Mouse (Mus musculus) heart, embryonic 11.5 days (tissue): ENCODE measurements at regions not wholly inside any gene's neighbourhood (a gene's known extent, or its start where the extent isn't known, plus 50 kb on each side); places are given as distances from the start of the nearest gene placed in this dataset.

ENCODE experiments used
- ATAC-seq: fragments of 200-750 bp; cut with Nextera tagmentation; replicated peaks from 2 replicates; pipeline ENCODE4 v1.8.0; 2017; ENCODE audit warnings: moderate library complexity; ENCODE audit not compliant: insufficient number of reproducible peaks, low FRiP score, low TSS enrichment
- H3K27ac ChIP-seq: fragments of 300-500 bp; sonication (generic); 2 replicates; pipeline ENCODE4 v1.5.1; 2014; ENCODE audit warnings: mild to moderate bottlenecking, low read depth, low read length
- H3K27me3 ChIP-seq: fragments of 300-500 bp; sonication (generic); 2 replicates; pipeline ENCODE4 v1.6.1; 2014; ENCODE audit warnings: mild to moderate bottlenecking, low read length, mixed read lengths; ENCODE audit not compliant: control insufficient read depth, insufficient read depth
- H3K36me3 ChIP-seq: fragments of 300-500 bp; sonication (generic); 2 replicates; pipeline ENCODE4 v1.6.1; 2014; ENCODE audit warnings: mild to moderate bottlenecking, low read length, moderate library complexity, mixed read lengths; ENCODE audit not compliant: control insufficient read depth, insufficient read depth
- H3K4me1 ChIP-seq: fragments of 300-500 bp; sonication (generic); 2 replicates; pipeline ENCODE4 v1.6.1; 2014; ENCODE audit warnings: low read length; ENCODE audit not compliant: control insufficient read depth, insufficient read depth
- H3K4me2 ChIP-seq: fragments of 300-500 bp; sonication (generic); 2 replicates; pipeline ENCODE4 v1.6.1; 2014; ENCODE audit warnings: mild to moderate bottlenecking, moderate library complexity
- H3K4me3 ChIP-seq: fragments of 300-500 bp; sonication (generic); 2 replicates; pipeline ENCODE4 v1.5.1; 2014; ENCODE audit warnings: low read depth, low read length
- H3K9ac ChIP-seq: fragments of 300-500 bp; sonication (generic); 2 replicates; pipeline ENCODE4 v1.6.1; 2014; ENCODE audit warnings: mild to moderate bottlenecking, low read depth, low read length, moderate library complexity
- H3K9me3 ChIP-seq: fragments of 300-500 bp; sonication (generic); replicated peaks from 2 replicates; pipeline ENCODE4 v1.6.1; 2016; ENCODE audit warnings: low read length; ENCODE audit not compliant: control insufficient read depth
- WGBS: fragments of 180-500 bp; shearing (Covaris S2); extraction: QIAGEN DNeasy Blood & Tissue Kit; methylation state at CpG from one replicate; pipeline ENCODE4 v1.1.7; 2014; ENCODE audit not compliant: insufficient replicate concordance; 5-methylcytosine and 5-hydroxymethylcytosine counted together

DNA sequence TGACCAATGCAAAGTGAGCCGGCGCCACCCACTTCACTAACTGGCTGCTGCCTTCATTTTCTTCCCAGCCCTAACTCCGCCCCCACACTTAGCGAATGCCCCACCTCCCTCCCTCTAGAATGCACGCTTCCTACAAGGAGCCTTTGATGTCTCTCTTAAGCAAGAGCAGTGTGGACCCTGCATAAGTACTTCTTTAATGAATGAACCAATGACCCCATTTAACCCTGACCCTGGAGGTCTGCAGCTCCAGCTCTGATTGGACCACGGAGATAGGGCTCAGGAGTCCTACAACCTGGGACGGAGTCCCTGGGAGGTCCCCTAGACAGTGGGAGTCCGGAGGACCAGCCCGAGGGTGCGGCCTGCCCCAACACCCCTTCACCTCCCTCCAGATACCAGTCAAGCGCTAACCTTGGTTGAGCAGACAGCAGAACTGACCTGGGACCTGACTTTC is 189.7 kb downstream of the Tfap2c start:
- H3K4me2 ChIP-seq = no peak overlapping the region; the same call in 1 of the 2 replicates

DNA sequence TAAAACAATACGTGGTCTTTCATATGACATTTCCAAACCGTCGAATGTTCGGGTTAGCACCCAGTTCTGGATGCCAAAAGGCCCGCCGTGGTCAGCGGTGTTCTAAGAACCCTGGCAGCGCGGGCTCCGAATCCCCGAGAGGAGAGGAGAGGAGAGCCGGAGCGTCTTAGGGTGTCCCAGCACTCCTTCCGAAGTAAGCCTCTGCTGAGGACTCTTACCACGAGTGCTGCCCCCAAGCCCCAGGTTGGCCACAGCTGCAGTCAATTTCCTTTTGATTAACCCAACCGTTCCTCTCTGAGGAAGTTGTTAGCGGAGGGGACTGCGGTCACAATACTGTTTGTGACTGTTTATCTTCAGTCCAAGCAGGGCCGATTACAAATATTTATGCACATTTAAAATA is 190.1 kb downstream of the Tfap2c start:
- peaks cover 47% of the 10 kb centered on the region for H3K27me3 ChIP-seq
- WGBS = 11% methylated on average over 19 of the region's 19 CpGs
- ATAC-seq = no peak
- no peak overlapping the region for H3K4me2 ChIP-seq
- no peak overlapping the region for H3K27ac ChIP-seq
- H3K4me3 ChIP-seq = no peak overlapping the region
- H3K9me3 ChIP-seq = no peaks in the 10 kb centered on the region
- H3K4me1 ChIP-seq = no peaks in the 10 kb centered on the region
- H3K36me3 ChIP-seq = no peaks in the 10 kb centered on the region
- no peak overlapping the region for H3K9ac ChIP-seq

More for the DNA sequence above, 189.7 kb downstream of the Tfap2c start:
- H3K36me3 ChIP-seq = no peaks in the 10 kb centered on the region
- ATAC-seq = no peak
- WGBS = 6% methylated on average over 11 of the region's 11 CpGs
- H3K4me3 ChIP-seq = no peak overlapping the region
- H3K4me1 ChIP-seq = no peaks in the 10 kb centered on the region
- no peak overlapping the region for H3K9ac ChIP-seq
- peaks cover 50% of the 10 kb centered on the region for H3K27me3 ChIP-seq
- H3K9me3 ChIP-seq = no peaks in the 10 kb centered on the region
- no peak overlapping the region for H3K27ac ChIP-seq

DNA sequence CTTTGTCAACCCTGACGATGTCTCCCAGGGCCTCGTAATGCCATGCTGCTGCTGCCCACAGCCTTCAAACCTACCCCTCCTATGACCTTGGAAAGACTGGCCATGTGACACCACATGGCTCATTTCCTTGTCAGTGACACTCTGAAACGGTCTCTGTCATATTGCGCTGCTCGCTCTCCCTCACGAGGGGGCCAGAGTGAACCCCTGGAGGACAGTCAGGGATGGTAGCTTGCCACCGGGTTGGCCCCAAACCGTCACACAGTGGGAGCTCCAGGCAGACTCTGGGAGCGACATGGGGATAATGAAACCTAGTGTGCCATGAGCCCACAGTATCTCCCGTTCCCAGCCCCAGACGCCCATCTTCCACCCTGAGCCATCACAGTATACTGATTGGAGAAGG is 188.8 kb downstream of the Bmp7 start:
- Histone ChIP-seq H3K9ac (no peak overlapping the region), H3K27ac (no peak overlapping the region), H3K36me3 (no peaks in the 10 kb centered on the region), H3K4me1 (no peaks in the 10 kb centered on the region), H3K4me3 (no peak overlapping the region), H3K9me3 (no peaks in the 10 kb centered on the region), H3K4me2 (no peak overlapping the region), H3K27me3 (peaks cover 20% of the 10 kb centered on the region)
- 77% methylated on average over 11 of the region's 11 CpGs for WGBS
- ATAC-seq = no peak

DNA sequence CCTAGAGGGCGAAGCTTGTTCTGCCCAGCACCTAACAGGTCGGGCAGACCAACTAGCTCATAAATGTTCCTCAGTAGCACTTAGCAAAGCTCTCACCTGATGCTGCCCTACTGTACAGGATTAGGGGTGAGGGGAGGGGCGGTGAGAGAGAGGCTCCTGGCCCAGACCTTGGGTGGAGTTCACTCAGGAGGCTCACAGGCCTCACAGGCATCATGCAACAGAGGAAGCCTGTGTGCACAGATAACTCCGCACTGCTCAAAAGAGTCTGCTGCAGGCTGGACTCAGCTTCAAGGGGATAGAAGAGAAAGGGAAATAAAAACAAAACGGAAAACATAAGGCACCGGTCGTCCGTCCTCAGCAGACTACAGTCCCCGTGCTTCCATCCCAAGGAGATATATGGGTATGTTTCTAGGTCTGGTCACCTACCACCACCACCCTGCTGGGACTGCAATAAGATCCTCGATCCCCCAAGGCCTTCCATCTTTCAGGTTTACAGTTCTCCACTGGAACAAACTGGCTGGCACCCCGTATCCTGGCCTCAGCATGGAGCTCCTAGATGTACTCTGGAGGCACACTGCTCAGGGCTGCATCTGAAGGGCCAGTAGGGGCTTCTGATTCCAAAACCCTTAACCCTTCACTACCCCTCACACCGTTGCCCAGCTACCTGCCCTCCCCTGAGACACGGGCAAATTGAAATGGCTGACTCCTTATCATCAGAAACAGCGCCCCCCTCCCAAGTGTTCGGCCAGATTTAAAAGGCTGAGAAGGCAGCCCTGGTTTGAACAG is 184.2 kb downstream of the Bmp7 start:
- Histone ChIP-seq H3K4me1 (no peaks in the 10 kb centered on the region), H3K9me3 (no peaks in the 10 kb centered on the region), H3K4me3 (no peak overlapping the region), H3K27me3 (peaks cover 45% of the 10 kb centered on the region), H3K9ac (no peak overlapping the region), H3K36me3 (no peaks in the 10 kb centered on the region), H3K4me2 (no peak overlapping the region), H3K27ac (no peak overlapping the region)
- no peak for ATAC-seq
- 43% methylated on average over 15 of the region's 15 CpGs for WGBS

DNA sequence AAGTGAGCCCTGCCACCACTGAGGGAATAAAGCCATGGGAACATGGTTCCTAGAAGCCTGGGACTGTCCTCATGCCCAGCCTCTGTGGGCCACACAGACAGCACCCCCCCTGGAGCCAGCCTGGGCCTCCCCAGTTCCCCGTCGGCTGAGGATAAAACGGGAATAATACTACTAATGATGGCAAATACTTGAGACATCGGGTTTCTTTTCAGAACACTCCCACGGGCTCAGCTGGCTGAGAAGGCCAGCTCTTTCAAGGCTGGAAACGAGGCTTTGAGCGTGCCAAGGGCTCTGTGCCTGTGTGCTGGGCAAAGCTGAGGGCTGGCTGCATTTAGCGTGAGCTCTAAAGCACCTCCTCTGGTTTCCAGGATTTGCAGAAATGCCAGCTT is 183.7 kb downstream of the Bmp7 start:
- Histone ChIP-seq H3K27me3 (peaks cover 48% of the 10 kb centered on the region), H3K9me3 (no peaks in the 10 kb centered on the region)
- WGBS = 13% methylated on average over 8 of the region's 8 CpGs

DNA sequence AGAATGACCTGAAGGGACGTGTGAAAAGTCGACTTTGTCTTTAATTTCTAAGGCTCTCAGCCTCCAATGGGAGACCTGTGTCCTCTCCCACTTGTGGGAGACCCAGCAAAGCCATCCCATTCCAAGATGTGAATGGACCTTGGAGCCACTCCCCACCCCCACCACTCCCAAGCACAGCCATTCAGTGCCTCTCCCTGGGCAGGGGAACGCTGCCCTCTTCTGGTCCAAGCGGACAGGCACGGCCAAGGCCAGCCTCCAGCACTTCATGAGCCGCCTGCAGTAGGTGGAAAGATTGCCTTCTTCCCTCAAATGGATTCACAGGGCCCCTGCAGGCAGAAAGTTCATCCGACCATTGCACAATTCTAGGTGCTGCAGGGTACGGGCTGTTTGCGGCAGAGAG is 181.6 kb downstream of the Bmp7 start:
- H3K36me3 ChIP-seq = no peaks in the 10 kb centered on the region
- H3K4me3 ChIP-seq = no peak overlapping the region
- H3K9me3 ChIP-seq = no peaks in the 10 kb centered on the region
- no peak overlapping the region for H3K27ac ChIP-seq
- no peak overlapping the region for H3K9ac ChIP-seq
- 9% methylated on average over 9 of the region's 9 CpGs for WGBS
- ATAC-seq = no peak; the same call in 1 of the 2 replicates
- peaks cover 40% of the 10 kb centered on the region for H3K27me3 ChIP-seq
- no peak overlapping the region for H3K4me2 ChIP-seq
- no peaks in the 10 kb centered on the region for H3K4me1 ChIP-seq

More for the DNA sequence above, 183.7 kb downstream of the Bmp7 start:
- H3K4me1 ChIP-seq = no peaks in the 10 kb centered on the region
- no peak overlapping the region for H3K27ac ChIP-seq
- H3K4me2 ChIP-seq = no peak overlapping the region
- no peak overlapping the region for H3K4me3 ChIP-seq
- no peak for ATAC-seq
- no peaks in the 10 kb centered on the region for H3K36me3 ChIP-seq
- H3K9ac ChIP-seq = no peak overlapping the region

DNA sequence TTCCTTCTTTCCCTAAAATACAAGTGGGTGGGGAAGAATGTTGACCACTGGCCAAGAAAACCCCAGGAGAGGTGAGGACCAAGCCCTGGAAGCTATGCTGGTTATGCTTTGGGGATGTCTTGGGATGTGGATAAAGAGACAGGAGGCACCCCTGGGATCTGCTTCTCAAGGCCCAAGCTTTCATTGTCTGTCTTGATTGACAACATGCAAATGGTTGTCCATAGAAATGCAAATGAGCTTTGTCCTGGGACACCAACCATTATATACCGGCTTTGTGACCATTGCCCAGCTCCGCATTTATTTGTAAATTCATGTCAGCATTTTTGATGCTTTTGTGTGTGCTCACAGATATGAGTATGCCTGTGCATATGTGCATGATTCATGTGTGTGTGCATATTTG is 174.9 kb downstream of the Bmp7 start:
- peaks cover 6% of the 10 kb centered on the region for H3K27me3 ChIP-seq
- no peak overlapping the region for H3K4me3 ChIP-seq
- no peaks in the 10 kb centered on the region for H3K4me1 ChIP-seq
- 83% methylated on average over 2 of the region's 2 CpGs for WGBS
- H3K36me3 ChIP-seq = no peaks in the 10 kb centered on the region
- no peak overlapping the region for H3K4me2 ChIP-seq
- H3K9ac ChIP-seq = no peak overlapping the region
- no peak overlapping the region for H3K27ac ChIP-seq
- ATAC-seq = no peak
- no peaks in the 10 kb centered on the region for H3K9me3 ChIP-seq

DNA sequence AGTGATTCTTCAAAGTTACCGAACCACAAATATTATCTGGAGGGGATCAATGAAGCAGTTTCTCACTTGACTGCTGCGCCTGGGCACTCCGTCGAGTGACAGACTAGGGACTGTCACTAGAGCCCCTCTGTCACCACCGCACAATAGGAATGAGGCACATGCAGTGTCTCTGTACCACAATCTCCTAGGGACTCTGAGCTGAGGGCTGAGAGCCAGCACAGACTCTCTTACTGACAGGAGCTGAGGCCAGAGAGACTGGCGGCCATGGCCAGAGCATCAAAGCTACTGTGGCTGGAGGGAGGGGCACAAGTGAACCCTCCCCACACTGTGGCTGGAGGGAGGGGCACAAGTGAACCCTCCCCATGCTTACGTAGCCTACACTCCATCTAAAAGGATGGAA is 173.7 kb downstream of the Bmp7 start:
- H3K9me3 ChIP-seq = no peaks in the 10 kb centered on the region
- no peak overlapping the region for H3K4me2 ChIP-seq
- peaks cover 8% of the 10 kb centered on the region for H3K27me3 ChIP-seq
- H3K4me1 ChIP-seq = no peaks in the 10 kb centered on the region
- 37% methylated on average over 7 of the region's 7 CpGs for WGBS
- H3K9ac ChIP-seq = no peak overlapping the region
- no peak overlapping the region for H3K27ac ChIP-seq
- peak; percentile 47; the same call in 1 of the 2 replicates for ATAC-seq
- H3K36me3 ChIP-seq = no peaks in the 10 kb centered on the region
- no peak overlapping the region for H3K4me3 ChIP-seq

DNA sequence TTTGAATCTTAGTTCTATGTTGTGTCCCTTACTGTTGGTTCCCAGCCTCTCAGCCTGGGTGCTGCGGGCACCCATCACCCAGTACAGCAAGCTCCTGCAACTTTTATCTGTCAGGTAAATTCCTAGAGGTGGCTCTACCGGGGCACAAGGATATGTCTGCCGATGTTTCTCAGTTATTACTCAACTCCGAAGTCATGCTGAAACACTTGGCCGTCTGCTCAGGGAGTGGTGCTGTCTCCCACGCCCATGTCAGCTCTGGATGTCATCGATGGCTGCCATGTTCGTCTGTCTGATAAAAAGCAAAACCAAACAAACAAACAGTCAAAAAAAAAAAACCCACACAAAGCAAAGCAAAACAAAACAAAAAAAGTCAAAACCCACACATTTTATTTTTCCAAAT is 171.4 kb downstream of the Bmp7 start:
- Histone ChIP-seq H3K4me1 (no peaks in the 10 kb centered on the region), H3K36me3 (no peaks in the 10 kb centered on the region), H3K27me3 (peaks cover 8% of the 10 kb centered on the region; the same call in 1 of the 2 replicates), H3K9me3 (no peaks in the 10 kb centered on the region), H3K27ac (no peak overlapping the region), H3K9ac (no peak overlapping the region), H3K4me3 (no peak overlapping the region), H3K4me2 (no peak overlapping the region)
- 74% methylated on average over 8 of the region's 8 CpGs for WGBS
- ATAC-seq = no peak
